Mouse (Mus musculus) megakaryocyte-erythroid progenitor cell, adult 5 weeks (primary cell): ENCODE measurements around the gene Srgap2. TPM values are rescaled to one million over a fixed set of nuclear protein-coding genes. Genes with fewer than 3 reads are reported as not detected.

ENCODE experiments used
- polyA plus RNA-seq: library from polyadenylated mRNA; stranded (reverse); fragments of >175 nt; gene quantifications from 2 replicates; pipeline ENCODE4 v1.2.3, GENCODE M21; 2012

Gene Srgap2
- 17.0 and 18.0 TPM in 2 replicates for polyA plus RNA-seq

DNA sequence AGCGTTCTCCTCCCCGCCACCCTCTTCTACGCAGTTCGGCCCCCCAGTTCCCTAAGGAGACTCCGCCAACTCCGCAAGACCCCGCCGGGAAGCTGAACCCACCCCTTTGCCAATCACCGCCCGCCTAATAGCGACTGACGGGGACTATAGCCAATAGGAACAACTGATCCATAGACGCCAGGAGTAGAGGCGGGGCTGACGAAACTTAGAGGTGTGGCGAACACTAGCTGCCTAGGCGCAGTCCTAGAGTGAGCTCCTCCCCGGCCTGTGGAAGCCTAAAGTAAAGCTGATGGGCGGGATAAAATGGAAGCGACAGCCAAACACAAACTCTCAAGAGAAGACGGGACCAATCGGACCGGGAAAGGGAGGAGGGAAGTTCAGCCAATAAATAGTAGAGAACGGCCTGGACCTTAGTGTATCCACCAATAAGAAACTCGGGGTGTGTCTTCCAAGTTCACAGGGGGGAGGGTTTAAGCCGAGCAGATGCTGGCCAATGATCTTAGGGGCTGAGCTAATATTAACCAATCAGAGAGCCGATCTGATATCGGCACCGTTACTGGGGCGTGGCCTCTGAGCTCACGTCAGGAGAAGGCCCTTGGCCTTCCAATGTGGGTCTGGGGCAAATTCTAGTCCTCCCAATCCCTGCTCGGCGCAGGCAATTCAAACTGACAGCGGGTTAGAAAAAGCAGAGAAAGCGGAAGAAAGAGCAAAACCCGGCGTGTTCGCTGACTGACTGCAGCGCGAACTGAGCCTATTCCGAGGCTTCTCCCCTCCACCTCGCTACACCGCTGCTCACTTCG, at the start of gene Srgap2, which contains the start of gene Fam72a:
TSS of gene Srgap2 (minus strand) at position 72 of the 800 bp plus-strand sequence.
TSS of gene Fam72a (plus strand) at position 623 of the 800 bp plus-strand sequence.

DNA sequence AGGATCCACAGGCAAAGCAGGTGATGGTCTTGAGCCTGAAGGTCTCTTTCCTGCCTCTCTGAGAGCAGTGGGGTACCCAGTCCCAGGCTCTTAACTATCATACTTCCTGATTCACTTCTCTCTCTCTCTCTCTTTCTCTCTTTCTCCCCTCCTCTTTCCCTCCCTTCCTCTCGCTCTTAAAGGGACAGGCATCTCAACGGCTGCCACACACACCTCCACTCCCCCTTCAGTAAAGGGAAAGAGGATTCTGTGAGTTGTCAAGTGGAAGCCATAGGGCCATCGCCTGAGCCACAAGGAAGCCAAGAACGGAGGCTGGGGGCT, 247.7 kb downstream of the Srgap2 start, which contains the start of gene Ikbke:
TSS of gene Ikbke (minus strand) at position 151 of the 321 bp plus-strand sequence.

DNA sequence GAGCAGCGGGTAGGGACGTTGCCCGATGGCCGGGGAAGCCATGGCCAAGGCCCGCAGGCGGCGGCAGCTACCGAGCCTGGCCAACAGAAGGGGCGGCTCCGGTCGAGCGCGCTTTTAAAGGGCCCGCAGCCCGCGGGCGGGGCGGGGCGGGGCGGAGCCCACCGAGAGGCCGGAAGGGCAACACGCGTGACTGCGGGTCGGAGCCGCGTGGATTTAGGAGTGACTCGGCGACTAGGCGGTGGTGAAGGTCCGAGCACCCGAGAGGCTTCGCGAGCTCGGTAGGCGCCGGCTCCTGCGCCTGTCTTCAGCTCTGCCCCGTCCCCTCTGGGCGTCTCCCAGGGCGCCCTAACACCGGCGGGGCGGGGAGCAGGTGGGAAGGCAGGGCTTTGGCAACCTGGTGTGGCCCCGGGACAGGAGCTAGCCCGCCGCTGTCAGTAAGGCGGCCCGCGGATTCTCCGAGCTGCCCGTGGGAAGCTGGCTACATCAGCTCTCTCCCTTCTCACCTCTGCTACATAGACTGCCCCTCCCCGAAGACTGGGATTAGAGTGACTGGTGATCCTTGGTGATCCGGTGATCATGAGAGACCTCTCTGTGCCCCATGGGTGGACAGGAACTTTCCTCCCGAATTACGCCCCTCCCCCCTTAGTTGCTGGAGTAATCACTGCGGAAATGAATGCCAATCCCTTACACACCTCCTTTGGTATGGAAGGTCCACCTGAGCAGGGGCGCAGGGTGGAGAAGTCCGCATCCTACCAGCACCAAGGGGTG, 281.9 kb downstream of the Srgap2 start, which contains the start of gene Rassf5:
TSS of gene Rassf5 (minus strand) at position 170 of the 768 bp plus-strand sequence.

Other genes starting within 250 kb of the Srgap2 start
- gene Ikbke, start 247.7 kb downstream of the Srgap2 start, polyA plus RNA-seq: 28.8 and 34.4 TPM in 2 replicates
- gene Fam72a, start 551 bp upstream of the Srgap2 start, polyA plus RNA-seq: 2.5 and 3.3 TPM in 2 replicates
- gene Avpr1b, start 71.9 kb upstream of the Srgap2 start, polyA plus RNA-seq: not detected in 2 replicates
- 20.2 and 23.1 TPM in 2 replicates for gene Ctse, start 111.0 kb upstream of the Srgap2 start, polyA plus RNA-seq
- gene Rab7b, start 161.3 kb upstream of the Srgap2 start, polyA plus RNA-seq: 3.2 and 4.2 TPM in 2 replicates
- gene Slc26a9, start 216.7 kb upstream of the Srgap2 start, polyA plus RNA-seq: 0.03 and 0.05 TPM in 2 replicates